Mouse (Mus musculus) E14TG2a.4 (cell line): ENCODE results near the gene Npas2.

Source experiments
- CTCF ChIP-seq: conservative IDR thresholded peaks from 2 replicates; pipeline ENCODE4 v1.5.1; 2014; ENCODE audit warnings: low read length
- NANOG ChIP-seq: IDR thresholded peaks from 2 replicates; pipeline ENCODE4 v1.6.1; 2014; ENCODE audit warnings: borderline replicate concordance, low read length, mixed read lengths

- TF ChIP-seq CTCF (no peak), NANOG (no peak)
Measured at GRCm38 (mm10) chr1:39394650-39395049, 201.1 kb downstream of the Npas2 start.
